Mouse (Mus musculus): Measurements from ENCODE around the gene Fam196a. TPM values are rescaled to one million over a fixed set of nuclear protein-coding genes. Genes with fewer than 3 reads are reported as not detected.

Fam196a gene
- total and polyA plus RNA-seq, 3 experiments, result not detected

DNA sequence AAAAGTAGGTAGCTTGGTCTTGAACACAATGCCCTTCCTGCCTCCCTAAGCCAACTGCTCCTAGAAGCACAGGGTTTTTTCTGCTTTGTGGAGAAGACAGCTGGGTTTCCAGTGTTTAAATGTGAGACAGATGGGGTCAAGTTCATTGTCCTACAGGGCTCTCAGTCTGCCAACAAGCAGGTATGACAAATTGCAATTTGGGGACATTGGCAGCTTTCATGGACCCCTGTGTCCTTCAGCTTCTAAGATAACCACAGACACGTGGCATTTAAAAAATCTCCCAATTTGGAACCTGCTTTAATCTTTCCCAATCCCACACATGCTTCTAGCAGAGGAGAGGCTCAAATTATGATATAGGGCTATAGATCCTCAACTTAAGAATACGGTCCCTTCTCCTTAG lies 43.6 kb downstream of the Fam196a start:
- no peak overlapping the region for H3K9ac ChIP-seq (ENCODE audit: low read depth, low read length)
- DNase-seq, result no peak
- H3K27me3 ChIP-seq (ENCODE audit: control insufficient read depth, insufficient read depth, low read length), result no peaks in the 10 kb centered on the region
- WGBS, result 76% methylated on average over 2 of the region's 2 CpGs
- TF ChIP-seq POLR2A (IDR thresholded peaks at IDR 0.05; ENCODE audit: insufficient read depth, low read depth, low read length), result no peak
- TF ChIP-seq CTCF (IDR thresholded peaks at IDR 0.05), result no peak
- H3K27ac ChIP-seq, result no peak overlapping the region
- no peak overlapping the region for H3K4me3 ChIP-seq
- intact Hi-C loops (cut with DNase I), result no loop called here
- peaks cover 5% of the 10 kb centered on the region for H3K4me1 ChIP-seq (ENCODE audit: control insufficient read depth, insufficient read depth, low read length)
- H3K79me2 ChIP-seq (replicated peaks; ENCODE audit: control insufficient read depth, insufficient read depth, low read length), result no peaks in the 10 kb centered on the region
- H3K36me3 ChIP-seq (ENCODE audit: control insufficient read depth, insufficient read depth, low read length), result no peaks in the 10 kb centered on the region

DNA sequence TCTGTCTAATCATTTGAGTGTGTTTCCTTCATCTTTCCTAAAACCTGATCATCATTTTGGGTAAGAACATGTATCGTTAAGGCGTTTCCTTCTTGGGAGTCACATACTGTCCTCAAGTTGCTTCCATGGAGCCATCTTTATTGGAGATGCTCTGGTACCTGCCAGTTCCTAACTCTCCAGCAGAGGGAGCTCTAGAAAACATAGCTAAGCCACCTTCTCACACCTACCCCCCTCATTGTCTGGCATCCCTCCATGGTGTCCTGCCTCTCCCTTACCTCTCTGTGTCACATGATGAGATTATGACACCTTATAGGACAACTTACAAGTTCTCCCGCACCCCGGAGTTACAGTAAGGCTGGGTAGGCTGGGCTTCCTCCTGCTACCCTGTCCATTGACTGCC lies 45.3 kb downstream of the Fam196a start:
- TF ChIP-seq CTCF (IDR thresholded peaks at IDR 0.05), result peak; percentile 61
- TF ChIP-seq EP300 (IDR thresholded peaks at IDR 0.05; ENCODE audit: insufficient read depth, low read depth, low read length), result no peak
- no peak for TF ChIP-seq POLR2A (IDR thresholded peaks at IDR 0.05; ENCODE audit: insufficient read depth, low read depth, low read length)
- H3K27me3 ChIP-seq (ENCODE audit: control insufficient read depth, insufficient read depth, low read length), result no peaks in the 10 kb centered on the region
- 87% methylated on average over 4 of the region's 4 CpGs for WGBS
- no peaks in the 10 kb centered on the region for H3K36me3 ChIP-seq (ENCODE audit: control insufficient read depth, insufficient read depth, low read length)
- H3K9ac ChIP-seq (ENCODE audit: low read depth, low read length), result no peak overlapping the region
- H3K27ac ChIP-seq, result no peak overlapping the region
- intact Hi-C loops (cut with DNase I), result no loop called here
- no peaks in the 10 kb centered on the region for H3K79me2 ChIP-seq (replicated peaks; ENCODE audit: control insufficient read depth, insufficient read depth, low read length)
- no peak for DNase-seq
- H3K4me3 ChIP-seq, result no peak overlapping the region
- peaks cover 5% of the 10 kb centered on the region for H3K4me1 ChIP-seq (ENCODE audit: control insufficient read depth, insufficient read depth, low read length)

DNA sequence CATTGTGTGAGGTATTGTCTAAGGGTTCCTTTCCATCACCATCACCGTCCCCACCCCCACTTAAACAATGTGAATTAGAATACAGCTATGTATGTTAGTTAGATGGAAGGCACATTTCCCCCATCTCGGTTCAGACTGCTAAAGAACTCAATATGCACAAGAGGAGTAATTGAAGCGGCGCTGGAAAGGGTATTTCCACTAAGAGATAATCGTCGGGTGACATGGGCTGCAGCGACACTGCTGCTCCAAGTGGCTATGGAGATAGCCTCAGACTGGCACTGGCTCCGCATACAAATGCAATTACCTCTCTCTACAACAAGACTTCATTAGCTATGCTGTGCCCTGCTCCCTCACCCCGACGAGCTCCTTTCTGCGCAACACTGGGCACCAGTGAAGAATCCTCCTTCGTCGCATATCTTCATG lies 45.8 kb downstream of the Fam196a start:
- DNase-seq, result no peak
- Histone ChIP-seq H3K79me2 (replicated peaks; ENCODE audit: control insufficient read depth, insufficient read depth, low read length) (no peaks in the 10 kb centered on the region), H3K27ac (no peak overlapping the region), H3K4me3 (no peak overlapping the region), H3K36me3 (ENCODE audit: control insufficient read depth, insufficient read depth, low read length) (no peaks in the 10 kb centered on the region), H3K4me1 (ENCODE audit: control insufficient read depth, insufficient read depth, low read length) (peaks cover 5% of the 10 kb centered on the region), H3K27me3 (ENCODE audit: control insufficient read depth, insufficient read depth, low read length) (no peaks in the 10 kb centered on the region), H3K9ac (ENCODE audit: low read depth, low read length) (no peak overlapping the region)
- WGBS, result 91% methylated on average over 13 of the region's 13 CpGs
- intact Hi-C loops (cut with DNase I), result no loop called here
- TF ChIP-seq EP300 (IDR thresholded peaks at IDR 0.05; ENCODE audit: insufficient read depth, low read depth, low read length) (no peak), CTCF (IDR thresholded peaks at IDR 0.05) (no peak), POLR2A (IDR thresholded peaks at IDR 0.05; ENCODE audit: insufficient read depth, low read depth, low read length) (no peak)

DNA sequence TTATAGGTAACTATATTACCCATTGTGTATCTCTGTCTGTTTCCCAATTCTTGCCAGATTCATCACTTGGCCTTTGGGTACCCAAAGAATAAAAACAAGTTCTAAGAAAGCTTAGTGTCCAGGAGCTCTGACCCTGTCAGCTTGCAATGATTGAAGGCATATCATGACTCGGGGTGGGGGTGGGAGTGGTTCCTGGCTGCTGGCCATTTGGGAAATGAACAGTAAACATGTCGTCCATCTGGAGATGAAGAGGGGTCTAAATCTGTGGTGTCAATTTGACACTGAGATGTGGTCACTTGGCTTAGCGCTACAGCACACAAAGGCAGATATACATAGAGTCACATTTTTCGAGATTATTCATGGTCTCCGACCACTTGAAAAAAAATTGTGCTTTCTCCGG lies 54.7 kb downstream of the Fam196a start:
- TF ChIP-seq EP300 (IDR thresholded peaks at IDR 0.05; ENCODE audit: insufficient read depth, low read depth, low read length), result no peak
- TF ChIP-seq POLR2A (IDR thresholded peaks at IDR 0.05; ENCODE audit: insufficient read depth, low read depth, low read length), result no peak
- no peak for TF ChIP-seq CTCF (IDR thresholded peaks at IDR 0.05)
- H3K27me3 ChIP-seq (ENCODE audit: control insufficient read depth, insufficient read depth, low read length), result no peaks in the 10 kb centered on the region
- no peak for DNase-seq
- no peaks in the 10 kb centered on the region; the same call in 1 of the 2 replicates for H3K36me3 ChIP-seq (ENCODE audit: control insufficient read depth, insufficient read depth, low read length)
- no peak overlapping the region for H3K9ac ChIP-seq (ENCODE audit: low read depth, low read length)
- no peak overlapping the region for H3K27ac ChIP-seq
- whole genome bisulfite sequencing, result 71% methylated on average over 6 of the region's 6 CpGs
- no peak overlapping the region for H3K4me3 ChIP-seq
- intact Hi-C loops (cut with DNase I), result no loop called here
- no peaks in the 10 kb centered on the region for H3K79me2 ChIP-seq (replicated peaks; ENCODE audit: control insufficient read depth, insufficient read depth, low read length)
- no peaks in the 10 kb centered on the region for H3K4me1 ChIP-seq (ENCODE audit: control insufficient read depth, insufficient read depth, low read length)

DNA sequence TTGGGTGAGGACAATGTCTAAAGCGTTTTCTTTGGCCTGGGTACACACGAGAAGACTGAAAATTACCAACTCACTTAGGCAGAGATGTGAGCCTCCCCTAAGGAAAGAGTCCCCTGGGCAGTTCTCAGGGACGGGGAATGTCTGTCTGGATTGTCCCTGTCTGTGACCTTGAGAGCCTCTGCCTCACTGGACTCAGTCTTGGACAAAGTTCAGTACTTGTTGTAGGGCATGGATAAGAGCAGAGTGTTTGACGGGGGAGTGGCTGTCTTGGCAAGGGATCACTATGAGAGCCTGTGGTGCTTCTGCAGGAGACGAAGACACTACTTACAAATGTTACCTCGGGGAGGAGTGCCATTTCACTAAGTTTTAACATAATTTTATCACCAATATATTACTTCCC lies 57.8 kb downstream of the Fam196a start:
- no peak for TF ChIP-seq POLR2A (IDR thresholded peaks at IDR 0.05; ENCODE audit: insufficient read depth, low read depth, low read length)
- TF ChIP-seq CTCF (IDR thresholded peaks at IDR 0.05), result no peak
- TF ChIP-seq EP300 (IDR thresholded peaks at IDR 0.05; ENCODE audit: insufficient read depth, low read depth, low read length), result no peak
- no peaks in the 10 kb centered on the region for H3K79me2 ChIP-seq (replicated peaks; ENCODE audit: control insufficient read depth, insufficient read depth, low read length)
- intact Hi-C loops (cut with DNase I), result no loop called here
- H3K4me1 ChIP-seq (ENCODE audit: control insufficient read depth, insufficient read depth, low read length), result no peaks in the 10 kb centered on the region
- no peaks in the 10 kb centered on the region for H3K27me3 ChIP-seq (ENCODE audit: control insufficient read depth, insufficient read depth, low read length)
- H3K27ac ChIP-seq, result no peak overlapping the region
- H3K4me3 ChIP-seq, result no peak overlapping the region
- 41% methylated on average over 6 of the region's 6 CpGs for WGBS
- no peaks in the 10 kb centered on the region; the same call in 1 of the 2 replicates for H3K36me3 ChIP-seq (ENCODE audit: control insufficient read depth, insufficient read depth, low read length)
- no peak overlapping the region for H3K9ac ChIP-seq (ENCODE audit: low read depth, low read length)
- DNase-seq, result peak in 1 of 2 experiments; percentile 42

DNA sequence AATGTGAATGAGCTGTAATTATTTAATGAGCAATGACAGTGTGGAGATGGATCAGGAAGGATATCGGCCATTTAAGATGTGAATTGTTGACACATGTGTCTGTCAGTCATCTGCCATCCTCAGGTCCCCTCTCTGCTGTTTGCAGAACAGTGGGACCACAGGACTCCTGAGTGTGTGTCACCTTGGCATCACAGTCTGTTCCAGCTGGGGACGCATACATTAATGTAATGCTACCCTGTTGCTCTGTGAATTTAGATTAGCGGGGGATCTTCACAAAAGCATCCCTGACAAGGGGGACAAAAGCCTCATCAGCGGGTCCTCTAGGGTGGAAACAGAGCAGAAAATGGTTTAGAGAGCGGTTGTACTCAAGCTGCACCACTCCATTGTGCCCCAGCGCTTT lies 59.2 kb downstream of the Fam196a start:
- 93% methylated on average over 6 of the region's 6 CpGs for WGBS
- H3K79me2 ChIP-seq (replicated peaks; ENCODE audit: control insufficient read depth, insufficient read depth, low read length), result no peaks in the 10 kb centered on the region
- no peaks in the 10 kb centered on the region; the same call in 1 of the 2 replicates for H3K36me3 ChIP-seq (ENCODE audit: control insufficient read depth, insufficient read depth, low read length)
- H3K27me3 ChIP-seq (ENCODE audit: control insufficient read depth, insufficient read depth, low read length), result no peaks in the 10 kb centered on the region
- no peak overlapping the region for H3K4me3 ChIP-seq
- TF ChIP-seq CTCF (IDR thresholded peaks at IDR 0.05) (no peak), EP300 (IDR thresholded peaks at IDR 0.05; ENCODE audit: insufficient read depth, low read depth, low read length) (no peak), POLR2A (IDR thresholded peaks at IDR 0.05; ENCODE audit: insufficient read depth, low read depth, low read length) (no peak)
- intact Hi-C loops (cut with DNase I), result no loop called here
- no peaks in the 10 kb centered on the region for H3K4me1 ChIP-seq (ENCODE audit: control insufficient read depth, insufficient read depth, low read length)
- no peak for DNase-seq
- no peak overlapping the region for H3K27ac ChIP-seq
- no peak overlapping the region for H3K9ac ChIP-seq (ENCODE audit: low read depth, low read length)
